Mouse (Mus musculus) hindbrain, postnatal 0 days (tissue): ENCODE results near the gene Ublcp1. TPM values are rescaled to one million over a fixed set of nuclear protein-coding genes. Genes with fewer than 3 reads are reported as not detected.

Source experiments
- ATAC-seq: fragments of 200-750 bp; cut with Nextera tagmentation; 2 replicates; pipeline ENCODE4 v1.8.0; 2017; ENCODE audit warnings: mild to moderate bottlenecking, moderate TSS enrichment, moderate library complexity
- DNase-seq: peaks from one replicate; pipeline ENCODE4 v3.0.0-alpha.2; 2015; ENCODE audit warnings: low spot score
- H3K27ac ChIP-seq: fragments of 300-500 bp; sonication (generic); 2 replicates; pipeline ENCODE4 v1.5.1; 2014; ENCODE audit warnings: mild to moderate bottlenecking
- H3K27me3 ChIP-seq: fragments of 300-500 bp; sonication (generic); 2 replicates; pipeline ENCODE4 v1.6.1; 2014; ENCODE audit warnings: low read length, mixed read lengths; ENCODE audit not compliant: insufficient read depth
- H3K36me3 ChIP-seq: fragments of 300-500 bp; sonication (generic); 2 replicates; pipeline ENCODE4 v1.6.1; 2014; ENCODE audit warnings: low read length, mixed read lengths; ENCODE audit not compliant: insufficient read depth
- H3K4me1 ChIP-seq: fragments of 300-500 bp; sonication (generic); 2 replicates; pipeline ENCODE4 v1.6.1; 2014; ENCODE audit warnings: antibody characterized with exemption, low read length, mixed read lengths; ENCODE audit not compliant: insufficient read depth
- H3K4me2 ChIP-seq: fragments of 300-500 bp; sonication (generic); 2 replicates; pipeline ENCODE4 v1.6.1; 2014; ENCODE audit warnings: low read depth, mild to moderate bottlenecking, low read length, moderate library complexity, mixed read lengths
- H3K4me3 ChIP-seq: fragments of 300-500 bp; sonication (generic); 2 replicates; pipeline ENCODE4 v1.5.1; 2014; ENCODE audit warnings: low read length
- H3K9ac ChIP-seq: fragments of 300-500 bp; sonication (generic); replicated peaks from 2 replicates; pipeline ENCODE4 v1.6.1; 2014; ENCODE audit warnings: mild to moderate bottlenecking, low read length, moderate library complexity, mixed read lengths
- H3K9me3 ChIP-seq: fragments of 300-500 bp; sonication (generic); 2 replicates; pipeline ENCODE4 v1.6.1; 2016; ENCODE audit warnings: low read length, mixed read lengths
- CTCF ChIP-seq: IDR thresholded peaks from 2 replicates; pipeline ENCODE4 v1.5.1; 2016; ENCODE audit warnings: antibody characterized with exemption, control low read depth, low read depth
- WGBS: fragments of 180-500 bp; shearing (Covaris S2); extraction: QIAGEN DNeasy Blood & Tissue Kit; methylation state at CpG from one replicate; pipeline ENCODE4 v1.1.7; 2014; 5-methylcytosine and 5-hydroxymethylcytosine counted together
- polyA plus RNA-seq: library from polyadenylated mRNA; unstranded; fragments of >200 nt; fragmentation: Nextera tagmentation; extraction: Ambion mirVana; gene quantifications from 2 replicates; pipeline ENCODE4 v1.2.1, GENCODE M21; 2015
- total RNA-seq: library from RNA; depleted of rRNA; stranded (reverse); fragments of >200 nt; gene quantifications from 2 replicates; pipeline ENCODE4 v1.2.3, GENCODE M21; 2014

The Ublcp1 gene
- total and polyA plus RNA-seq, 2 experiments from 2014 or later = 19.9 to 48.8 TPM

DNA sequence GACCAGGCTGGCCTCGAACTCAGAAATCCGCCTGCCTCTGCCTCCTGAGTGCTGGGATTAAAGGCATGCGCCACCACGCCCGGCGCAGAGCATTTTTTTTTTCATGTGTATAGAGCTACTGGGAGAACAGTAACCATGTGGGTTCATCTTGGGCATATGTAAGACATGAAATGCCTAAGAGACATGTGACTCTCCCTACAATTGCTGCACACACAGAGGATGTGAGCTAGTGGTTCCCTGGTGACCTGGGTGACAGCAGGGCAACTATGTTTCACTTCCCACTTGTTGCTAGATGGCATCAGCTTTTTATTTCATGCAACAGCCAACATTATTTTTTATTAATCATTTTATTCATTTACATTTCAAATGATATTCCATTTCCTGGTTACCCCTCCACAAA is 32.5 kb downstream of the Ublcp1 start:
- no peaks in the 10 kb centered on the region for H3K27me3 ChIP-seq

GRCm38 (mm10) chr11:44430036-44430435 is 40.3 kb downstream of the Ublcp1 start:
- no peak for TF ChIP-seq CTCF
- ATAC-seq (no peak), DNase-seq (no peak)
- WGBS = 95% methylated on average over 3 of the region's 3 CpGs
- H3K27ac ChIP-seq = no peak overlapping the region
- no peaks in the 10 kb centered on the region for H3K9me3 ChIP-seq
- no peaks in the 10 kb centered on the region for H3K36me3 ChIP-seq
- no peaks in the 10 kb centered on the region for H3K4me1 ChIP-seq
- H3K4me2 ChIP-seq = no peak overlapping the region
- H3K9ac ChIP-seq = no peak overlapping the region
- H3K27me3 ChIP-seq = no peaks in the 10 kb centered on the region
- H3K4me3 ChIP-seq = no peak overlapping the region

More for the DNA sequence above, 32.5 kb downstream of the Ublcp1 start:
- Histone ChIP-seq H3K4me3 (no peak overlapping the region), H3K9ac (no peak overlapping the region), H3K4me2 (no peak overlapping the region), H3K27ac (no peak overlapping the region), H3K36me3 (no peaks in the 10 kb centered on the region), H3K4me1 (no peaks in the 10 kb centered on the region), H3K9me3 (no peaks in the 10 kb centered on the region)
- DNase-seq = no peak
- no peak for ATAC-seq
- TF ChIP-seq CTCF = no peak
- 96% methylated on average over 6 of the region's 6 CpGs for WGBS

- no peak for ATAC-seq
- H3K27ac ChIP-seq = no peak overlapping the region
- H3K9me3 ChIP-seq = no peaks in the 10 kb centered on the region
- no peaks in the 10 kb centered on the region for H3K27me3 ChIP-seq
- H3K4me2 ChIP-seq = no peak overlapping the region
- TF ChIP-seq CTCF = no peak
- H3K36me3 ChIP-seq = no peaks in the 10 kb centered on the region
- no peak overlapping the region for H3K4me3 ChIP-seq
- no peaks in the 10 kb centered on the region for H3K4me1 ChIP-seq
- WGBS = 76% methylated on average over 2 of the region's 2 CpGs
- no peak for DNase-seq
- no peak overlapping the region for H3K9ac ChIP-seq
Observed at GRCm38 (mm10) chr11:44427951-44428350, 42.3 kb downstream of the Ublcp1 start.

- H3K9ac ChIP-seq = no peak overlapping the region
- no peak for TF ChIP-seq CTCF
- ATAC-seq = no peak
- 76% methylated on average over 6 of the region's 6 CpGs for WGBS
- no peaks in the 10 kb centered on the region for H3K4me1 ChIP-seq
- no peaks in the 10 kb centered on the region for H3K27me3 ChIP-seq
- no peak overlapping the region for H3K27ac ChIP-seq
- H3K4me2 ChIP-seq = no peak overlapping the region
- H3K9me3 ChIP-seq = no peaks in the 10 kb centered on the region
- no peak for DNase-seq
- H3K36me3 ChIP-seq = no peaks in the 10 kb centered on the region
- H3K4me3 ChIP-seq = no peak overlapping the region
Observed at GRCm38 (mm10) chr11:44425626-44426025, 44.7 kb downstream of the Ublcp1 start.

DNA sequence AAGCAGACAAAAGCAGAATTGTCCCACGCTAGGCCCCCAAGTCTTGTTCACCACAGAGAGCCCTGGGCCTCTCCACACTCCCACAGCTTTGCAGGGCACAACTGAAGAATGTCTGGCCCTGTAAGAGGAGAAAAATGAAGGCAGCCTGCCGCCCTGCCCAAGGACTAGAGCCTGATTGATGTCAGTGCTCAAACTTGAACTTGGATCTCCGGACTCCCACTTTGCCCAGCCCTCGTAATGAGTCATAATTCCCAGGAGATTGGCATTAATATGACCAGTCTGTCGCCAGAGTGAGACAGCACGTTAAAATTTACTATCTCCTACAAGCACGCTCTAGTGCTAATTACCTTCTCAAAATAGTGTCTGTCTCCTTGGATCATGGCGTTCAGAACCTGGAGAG is 45.3 kb downstream of the Ublcp1 start:
- no peak for TF ChIP-seq CTCF
- Histone ChIP-seq H3K4me2 (no peak overlapping the region), H3K9me3 (no peaks in the 10 kb centered on the region), H3K27ac (no peak overlapping the region), H3K27me3 (no peaks in the 10 kb centered on the region), H3K36me3 (no peaks in the 10 kb centered on the region), H3K9ac (no peak overlapping the region), H3K4me1 (no peaks in the 10 kb centered on the region), H3K4me3 (no peak overlapping the region)
- ATAC-seq (no peak), DNase-seq (no peak)
- 80% methylated on average over 8 of the region's 8 CpGs for whole genome bisulfite sequencing

DNA sequence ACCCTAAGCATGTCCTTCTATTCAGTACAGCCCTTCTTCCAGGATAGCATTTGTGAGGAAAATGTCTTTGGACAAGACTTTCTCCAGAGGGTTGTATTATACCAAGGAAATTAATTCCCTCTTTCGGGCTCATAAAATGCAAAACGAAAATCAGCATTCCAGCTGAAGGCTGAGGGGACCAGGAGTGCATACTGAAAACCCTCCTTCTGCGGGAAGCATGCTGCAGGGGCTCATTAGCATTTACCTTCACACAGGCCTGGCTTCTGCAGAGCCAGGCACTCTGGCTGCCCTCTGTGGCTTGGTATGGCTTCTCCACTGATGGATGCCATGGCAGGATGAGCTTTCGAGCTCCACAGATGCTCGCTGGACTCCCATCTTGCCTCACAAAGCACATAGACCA is 46.3 kb downstream of the Ublcp1 start:
- no peaks in the 10 kb centered on the region for H3K9me3 ChIP-seq
- TF ChIP-seq CTCF = no peak
- H3K27me3 ChIP-seq = no peaks in the 10 kb centered on the region
- DNase-seq = no peak
- no peak overlapping the region for H3K9ac ChIP-seq
- no peak overlapping the region for H3K27ac ChIP-seq
- H3K4me1 ChIP-seq = no peaks in the 10 kb centered on the region
- 50% methylated on average over 5 of the region's 5 CpGs for WGBS
- no peaks in the 10 kb centered on the region for H3K36me3 ChIP-seq
- H3K4me3 ChIP-seq = no peak overlapping the region
- no peak overlapping the region for H3K4me2 ChIP-seq
- ATAC-seq = no peak

DNA sequence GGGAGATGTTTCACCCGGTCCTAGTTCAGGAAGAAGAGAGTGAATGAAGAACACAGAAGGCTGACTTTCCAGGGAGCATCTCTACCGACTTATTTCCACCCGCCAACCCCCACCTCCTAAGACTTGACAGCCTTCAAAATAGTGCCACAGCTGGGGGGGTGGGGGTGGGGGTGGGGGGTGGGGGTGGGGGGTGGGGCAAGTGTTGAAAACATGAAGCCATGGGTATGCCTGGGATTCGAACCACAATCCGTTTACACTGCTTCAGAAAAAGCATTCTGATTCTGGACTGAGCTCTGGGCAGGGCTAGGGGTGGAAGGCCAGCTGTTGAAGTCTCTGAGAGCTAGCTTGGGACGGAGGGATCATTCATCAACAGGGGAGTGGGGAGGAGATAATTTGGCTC is 47.0 kb downstream of the Ublcp1 start:
- no peak overlapping the region for H3K9ac ChIP-seq
- ATAC-seq (no peak), DNase-seq (no peak)
- no peaks in the 10 kb centered on the region for H3K4me1 ChIP-seq
- no peak for TF ChIP-seq CTCF
- no peak overlapping the region for H3K27ac ChIP-seq
- no peak overlapping the region for H3K4me3 ChIP-seq
- H3K4me2 ChIP-seq = no peak overlapping the region
- no peaks in the 10 kb centered on the region for H3K27me3 ChIP-seq
- 59% methylated on average over 6 of the region's 6 CpGs for WGBS
- H3K36me3 ChIP-seq = no peaks in the 10 kb centered on the region
- no peaks in the 10 kb centered on the region for H3K9me3 ChIP-seq
